Mouse (Mus musculus): ENCODE data around the gene Rcsd1. TPM values are rescaled to one million over a fixed set of nuclear protein-coding genes. Genes with fewer than 3 reads are reported as not detected.

The Rcsd1 gene
- polyA plus RNA-seq, 1 experiment from 2014 or later, result 22.9 TPM

DNA sequence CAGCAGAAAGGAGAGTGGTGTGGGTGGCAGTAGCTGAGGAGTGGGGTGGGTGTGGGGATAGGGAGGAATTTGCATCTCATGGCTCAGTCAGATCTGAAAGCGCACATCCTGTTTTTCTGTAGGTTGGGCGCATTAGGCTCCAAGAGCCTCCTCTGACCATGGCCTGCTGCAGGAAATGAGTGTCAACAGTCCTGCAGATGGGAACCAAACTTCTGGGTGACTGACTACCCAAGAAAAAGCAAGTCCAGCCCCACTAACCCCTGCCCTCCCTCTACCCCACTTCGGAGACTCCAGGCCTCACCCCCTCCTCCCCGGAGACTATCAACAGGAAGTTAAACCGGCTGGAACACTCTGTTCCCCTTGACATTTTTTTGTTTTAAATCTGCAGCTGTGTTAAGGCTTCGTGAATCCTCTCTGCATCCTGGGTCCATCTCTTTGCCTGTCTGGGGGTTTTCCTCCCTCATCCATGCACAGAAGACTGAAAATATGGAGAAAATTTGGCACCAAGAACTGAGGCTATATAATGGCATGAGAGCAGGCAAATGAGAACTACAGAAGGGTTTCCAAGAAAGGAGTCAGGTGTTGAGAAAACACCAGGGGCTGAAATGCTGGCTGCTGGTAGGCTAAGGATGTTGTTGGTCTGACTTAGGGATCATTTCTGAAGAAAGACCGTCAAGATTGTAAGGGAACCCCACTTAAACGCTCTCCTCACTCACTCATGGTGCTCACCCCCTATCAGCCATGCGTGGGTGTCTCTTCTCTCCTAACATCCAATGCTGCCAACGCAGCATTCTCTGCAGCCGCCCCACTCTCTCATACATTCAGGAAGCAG is 8.4 kb upstream of the Rcsd1 start:
- peak overlapping the region; percentile 90 for H3K27ac ChIP-seq (ENCODE audit: low read depth)
- DNase-seq, result peak; percentile 78
- 25% methylated on average over 11 of the region's 11 CpGs for WGBS
- no peak overlapping the region for H3K4me3 ChIP-seq (ENCODE audit: low read depth, low read length)
- H3K4me2 ChIP-seq, result peak overlapping the region; percentile 50
- no peaks in the 10 kb centered on the region for H3K9me3 ChIP-seq (ENCODE audit: low read depth, low read length)
- H3K27me3 ChIP-seq (ENCODE audit: insufficient read depth, low read length), result no peaks in the 10 kb centered on the region
- no peak for TF ChIP-seq CTCF (IDR thresholded peaks at IDR 0.05; ENCODE audit: low read depth)
- peaks cover 8% of the 10 kb centered on the region for H3K4me1 ChIP-seq (ENCODE audit: insufficient read depth)
- peak; percentile 85 for ATAC-seq (ENCODE audit: insufficient read depth)
- H3K9ac ChIP-seq, result no peak overlapping the region
- H3K36me3 ChIP-seq (ENCODE audit: insufficient read depth), result no peaks in the 10 kb centered on the region

DNA sequence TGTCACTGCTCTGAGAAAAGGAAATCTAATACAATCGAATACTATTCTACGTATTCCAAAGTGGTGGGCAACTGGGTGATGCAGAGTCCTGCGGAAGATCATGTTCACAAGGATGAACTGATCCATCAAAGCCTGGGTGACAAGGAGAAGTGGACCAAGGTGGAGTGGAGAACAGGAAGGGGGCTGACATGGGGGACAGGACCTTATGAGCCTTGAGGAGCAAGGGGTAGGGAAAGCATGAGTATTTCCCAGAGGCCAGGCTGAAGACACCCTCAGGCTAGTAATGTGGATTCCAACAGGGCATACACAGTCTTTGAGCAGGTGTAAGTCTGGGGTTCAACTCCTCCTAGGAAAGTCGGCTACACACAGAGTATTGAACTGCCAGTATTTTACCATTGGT is 6.9 kb upstream of the Rcsd1 start:
- Histone ChIP-seq H3K4me2 (no peak overlapping the region), H3K36me3 (ENCODE audit: insufficient read depth) (no peaks in the 10 kb centered on the region), H3K4me1 (ENCODE audit: insufficient read depth) (peaks cover 8% of the 10 kb centered on the region), H3K9ac (no peak overlapping the region), H3K27ac (ENCODE audit: low read depth) (no peak overlapping the region), H3K27me3 (ENCODE audit: insufficient read depth, low read length) (no peaks in the 10 kb centered on the region), H3K9me3 (ENCODE audit: low read depth, low read length) (no peaks in the 10 kb centered on the region), H3K4me3 (ENCODE audit: low read depth, low read length) (no peak overlapping the region)
- 81% methylated on average over 4 of the region's 4 CpGs for WGBS
- no peak for ATAC-seq (ENCODE audit: insufficient read depth)
- no peak for DNase-seq
- no peak for TF ChIP-seq CTCF (IDR thresholded peaks at IDR 0.05; ENCODE audit: low read depth)

DNA sequence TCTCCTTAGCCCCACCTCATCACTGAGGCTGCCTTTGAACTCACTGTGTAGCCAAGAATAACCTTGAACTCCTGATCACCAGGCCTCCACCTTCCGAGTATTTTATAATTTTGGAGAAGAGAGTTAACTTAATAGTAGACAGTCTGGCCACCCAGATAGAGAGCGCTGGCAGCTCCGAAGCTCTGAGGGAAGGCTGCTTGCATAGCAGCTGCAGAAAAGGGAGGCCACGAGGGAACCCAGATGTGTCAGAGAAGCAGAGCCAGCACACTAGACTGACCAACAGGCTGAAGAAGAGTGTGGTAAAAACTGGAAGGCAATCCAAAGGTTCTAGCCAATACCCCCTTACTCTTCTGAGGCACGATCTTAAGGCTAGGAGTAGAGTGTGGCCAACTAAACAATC is 4.2 kb upstream of the Rcsd1 start:
- Histone ChIP-seq H3K27ac (ENCODE audit: low read depth) (no peak overlapping the region), H3K4me2 (no peak overlapping the region), H3K9ac (no peak overlapping the region), H3K4me3 (ENCODE audit: low read depth, low read length) (no peak overlapping the region), H3K9me3 (ENCODE audit: low read depth, low read length) (no peaks in the 10 kb centered on the region), H3K27me3 (ENCODE audit: insufficient read depth, low read length) (no peaks in the 10 kb centered on the region), H3K4me1 (ENCODE audit: insufficient read depth) (peaks cover 11% of the 10 kb centered on the region), H3K36me3 (ENCODE audit: insufficient read depth) (no peaks in the 10 kb centered on the region)
- DNase-seq (no peak), ATAC-seq (ENCODE audit: insufficient read depth) (no peak)
- no peak for TF ChIP-seq CTCF (IDR thresholded peaks at IDR 0.05; ENCODE audit: low read depth)
- WGBS, result 53% methylated on average over 5 of the region's 5 CpGs

DNA sequence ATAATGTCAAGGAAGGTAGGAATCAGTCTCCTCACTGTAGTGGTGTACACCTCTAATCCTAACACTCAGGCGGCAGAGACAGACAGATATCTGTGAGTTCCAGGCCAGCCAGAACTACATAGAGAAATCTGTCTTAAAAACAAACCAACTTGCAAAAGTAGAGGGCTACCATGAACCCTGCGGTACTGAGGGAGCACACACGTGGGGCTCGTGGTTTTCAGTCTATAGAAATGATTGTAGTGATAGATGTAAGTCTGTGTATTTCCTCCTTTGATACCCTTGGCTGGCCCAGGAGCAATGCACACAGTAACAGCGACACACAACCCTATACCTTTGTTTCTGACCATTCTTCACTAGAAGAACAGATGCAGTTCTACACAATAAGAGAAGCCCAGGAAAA is 2.4 kb upstream of the Rcsd1 start:
- H3K4me3 ChIP-seq (ENCODE audit: low read depth, low read length), result no peak overlapping the region
- TF ChIP-seq CTCF (IDR thresholded peaks at IDR 0.05; ENCODE audit: low read depth), result no peak
- H3K27me3 ChIP-seq (ENCODE audit: insufficient read depth, low read length), result no peaks in the 10 kb centered on the region
- DNase-seq (no peak), ATAC-seq (ENCODE audit: insufficient read depth) (no peak)
- no peaks in the 10 kb centered on the region for H3K36me3 ChIP-seq (ENCODE audit: insufficient read depth)
- no peak overlapping the region for H3K4me2 ChIP-seq
- H3K9me3 ChIP-seq (ENCODE audit: low read depth, low read length), result no peaks in the 10 kb centered on the region
- H3K27ac ChIP-seq (ENCODE audit: low read depth), result no peak overlapping the region
- no peak overlapping the region for H3K9ac ChIP-seq
- 0 out of 2 replicates have a peak, but pooled peaks cover 7% of the 10 kb centered on the region for H3K4me1 ChIP-seq (ENCODE audit: insufficient read depth)
- WGBS, result 75% methylated on average over 5 of the region's 5 CpGs

DNA sequence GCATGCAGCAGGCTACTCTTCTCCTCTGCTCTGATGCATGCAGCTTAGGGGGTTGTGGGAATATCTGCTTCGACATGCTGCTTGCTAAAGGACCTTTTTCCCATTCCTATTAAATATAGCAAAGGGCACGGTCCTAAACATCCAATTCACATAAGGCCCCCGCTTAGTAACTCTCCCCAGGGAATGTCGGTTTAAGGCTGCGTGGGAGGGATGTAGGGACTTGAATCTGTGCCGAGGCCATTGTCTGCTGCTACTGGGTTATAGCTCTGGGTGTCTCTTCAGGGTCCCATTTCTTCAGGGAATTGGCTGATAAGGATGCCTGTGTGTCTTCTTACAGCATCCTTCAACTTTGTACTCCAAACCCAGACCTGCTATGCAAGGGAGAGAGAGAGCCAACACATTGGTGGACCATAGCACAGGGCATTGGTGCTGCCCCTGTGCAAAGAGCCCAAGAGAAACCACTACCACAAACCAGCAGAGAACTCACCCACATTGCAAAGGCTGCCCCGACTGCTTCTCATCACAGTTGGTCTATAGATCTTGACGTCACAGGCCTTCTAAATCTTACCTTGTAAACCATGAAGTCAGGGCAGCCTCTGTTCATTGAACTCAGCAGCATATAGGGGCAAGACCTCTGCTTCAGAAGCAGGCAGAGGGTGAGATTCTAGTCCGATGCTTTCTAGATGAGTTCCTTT is 724 bp downstream of the Rcsd1 start:
- WGBS, result 33% methylated on average over 9 of the region's 9 CpGs
- H3K36me3 ChIP-seq (ENCODE audit: insufficient read depth), result no peaks in the 10 kb centered on the region
- H3K27me3 ChIP-seq (ENCODE audit: insufficient read depth, low read length), result no peaks in the 10 kb centered on the region
- peak overlapping the region; percentile 72; the same call in 1 of the 2 replicates for H3K9ac ChIP-seq
- H3K4me1 ChIP-seq (ENCODE audit: insufficient read depth), result peaks cover 9% of the 10 kb centered on the region; the same call in 1 of the 2 replicates
- peak; percentile 34 for DNase-seq
- peak overlapping the region; percentile 72; the same call in 1 of the 2 replicates for H3K27ac ChIP-seq (ENCODE audit: low read depth)
- peak overlapping the region; percentile 74 for H3K4me2 ChIP-seq
- ATAC-seq (ENCODE audit: insufficient read depth), result no peak; the same call in 1 of the 2 replicates
- H3K9me3 ChIP-seq (ENCODE audit: low read depth, low read length), result no peaks in the 10 kb centered on the region
- no peak for TF ChIP-seq CTCF (IDR thresholded peaks at IDR 0.05; ENCODE audit: low read depth)
- peak overlapping the region; percentile 58 for H3K4me3 ChIP-seq (ENCODE audit: low read depth, low read length)

DNA sequence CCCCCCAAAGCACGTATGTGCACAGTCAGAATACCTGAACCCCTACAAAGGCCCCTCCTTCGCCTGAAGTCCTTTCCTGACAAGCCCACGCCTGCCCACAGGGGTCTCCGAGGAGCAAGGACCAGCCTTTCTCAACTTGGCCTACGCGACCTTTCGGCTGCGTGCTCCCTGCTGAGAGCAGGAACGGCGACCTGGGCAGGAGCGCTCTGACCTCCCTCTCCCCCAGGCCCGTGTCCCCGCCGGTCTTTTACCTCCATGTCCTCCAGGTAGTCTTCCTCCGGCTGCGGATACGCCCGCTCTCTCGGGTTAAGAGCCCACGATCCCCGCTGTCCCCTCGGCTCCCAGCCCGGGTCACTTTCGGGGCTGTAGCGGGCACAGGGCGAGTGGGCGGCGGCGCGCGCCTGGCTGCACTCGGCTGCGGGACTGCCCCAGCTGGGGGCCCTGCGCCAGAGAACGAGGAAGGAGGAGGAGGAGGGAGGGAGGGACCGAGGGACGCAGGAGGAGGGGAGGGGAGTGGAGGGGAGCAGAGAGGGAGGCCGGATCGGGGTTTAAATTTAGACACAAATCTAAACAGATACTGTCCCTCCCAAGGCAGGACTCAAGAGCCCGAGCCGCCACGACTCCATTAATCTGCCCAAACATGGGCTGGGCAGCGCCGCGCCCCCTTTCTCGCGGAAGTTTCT is 1.8 kb downstream of the Rcsd1 start:
- ATAC-seq (ENCODE audit: insufficient read depth), result peak; percentile 95
- no peaks in the 10 kb centered on the region for H3K36me3 ChIP-seq (ENCODE audit: insufficient read depth)
- H3K4me1 ChIP-seq (ENCODE audit: insufficient read depth), result peaks cover 12% of the 10 kb centered on the region; the same call in 1 of the 2 replicates
- TF ChIP-seq CTCF (IDR thresholded peaks at IDR 0.05; ENCODE audit: low read depth), result 0 out of 2 replicates have a peak, but pooled peaks have one; percentile 23
- peak overlapping the region; percentile 72; the same call in 1 of the 2 replicates for H3K27ac ChIP-seq (ENCODE audit: low read depth)
- no peaks in the 10 kb centered on the region for H3K27me3 ChIP-seq (ENCODE audit: insufficient read depth, low read length)
- peak overlapping the region; percentile 74 for H3K4me2 ChIP-seq
- DNase-seq, result peak; percentile 88
- H3K4me3 ChIP-seq (ENCODE audit: low read depth, low read length), result peak overlapping the region; percentile 58
- under 1% methylated on average over 47 of the region's 47 CpGs for WGBS
- H3K9me3 ChIP-seq (ENCODE audit: low read depth, low read length), result no peaks in the 10 kb centered on the region
- H3K9ac ChIP-seq, result peak overlapping the region; percentile 72

Data from lung, embryonic 14.5 days (tissue).